Mouse (Mus musculus) gastrocnemius, adult 18-20 months (tissue): ENCODE measurements around the gene Gramd1b. TPM values are rescaled to one million over a fixed set of nuclear protein-coding genes. Genes with fewer than 3 reads are reported as not detected.
A peak's percentile ranks its signal among the peaks of the same experiment; 100 is the strongest.

ENCODE experiments used
- DNase-seq: peaks from one replicate; pipeline ENCODE4 v3.0.0; 2021; ENCODE audit warnings: low spot score
- total RNA-seq, 2 experiments: library from RNA; stranded (reverse); gene quantifications; 2 replicates each; pipeline ENCODE4 v1.2.3; 2021

Gene Gramd1b
- total RNA-seq, 2 experiments from 2014 or later, result 7.5 to 7.9 TPM

DNA sequence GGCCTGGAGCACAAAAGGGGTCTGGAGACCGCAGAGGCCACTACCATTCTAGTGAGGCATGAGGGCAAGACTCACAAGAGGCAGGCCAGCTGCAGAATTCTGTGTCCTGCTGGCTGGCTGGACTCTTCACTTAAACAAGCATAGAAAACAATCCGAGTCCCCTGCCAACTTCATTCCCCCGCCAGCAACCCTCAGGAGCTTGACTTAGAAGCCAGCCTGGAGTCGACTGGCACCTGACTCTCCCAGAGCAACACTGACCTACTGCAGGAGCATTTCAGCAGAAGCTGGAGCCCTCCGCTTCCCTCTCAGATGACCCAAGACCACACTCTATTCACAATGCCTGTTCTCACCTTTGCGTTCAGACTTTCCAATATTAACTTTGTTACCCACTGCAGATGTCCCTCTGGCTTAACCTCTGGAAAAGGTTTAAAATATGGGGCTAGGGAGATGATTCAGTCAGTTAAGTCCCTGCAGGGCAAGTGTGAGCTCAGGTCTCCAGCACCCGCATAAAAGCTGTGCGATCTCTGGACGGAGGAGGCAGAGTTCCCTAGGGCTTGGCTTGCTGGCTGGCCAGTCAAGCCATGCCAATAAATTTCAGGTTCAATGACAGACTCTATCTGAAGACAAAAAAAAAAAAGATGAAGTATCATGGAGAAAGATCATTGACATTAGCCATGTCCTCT lies 104.8 kb downstream of the Gramd1b start:
- no peak for DNase-seq

DNA sequence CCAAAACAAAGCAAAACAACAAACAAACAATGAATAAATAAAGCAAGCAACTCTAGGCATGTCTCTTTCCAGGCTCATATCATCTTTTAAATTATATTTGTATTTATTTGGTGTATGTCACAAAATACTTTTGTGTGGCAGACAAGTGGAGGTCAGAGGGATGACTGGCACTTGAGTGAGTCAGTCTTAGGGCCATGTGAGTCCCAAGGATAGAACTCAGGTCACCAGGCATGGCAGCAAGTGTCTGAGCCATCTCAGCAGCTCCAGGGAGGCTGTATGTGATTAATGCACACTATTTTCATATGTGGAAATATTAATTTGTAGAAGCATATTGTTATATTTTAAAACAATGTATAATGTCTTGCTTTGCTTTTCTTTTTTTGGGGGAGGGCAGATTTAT lies 106.3 kb downstream of the Gramd1b start:
- DNase-seq, result no peak

DNA sequence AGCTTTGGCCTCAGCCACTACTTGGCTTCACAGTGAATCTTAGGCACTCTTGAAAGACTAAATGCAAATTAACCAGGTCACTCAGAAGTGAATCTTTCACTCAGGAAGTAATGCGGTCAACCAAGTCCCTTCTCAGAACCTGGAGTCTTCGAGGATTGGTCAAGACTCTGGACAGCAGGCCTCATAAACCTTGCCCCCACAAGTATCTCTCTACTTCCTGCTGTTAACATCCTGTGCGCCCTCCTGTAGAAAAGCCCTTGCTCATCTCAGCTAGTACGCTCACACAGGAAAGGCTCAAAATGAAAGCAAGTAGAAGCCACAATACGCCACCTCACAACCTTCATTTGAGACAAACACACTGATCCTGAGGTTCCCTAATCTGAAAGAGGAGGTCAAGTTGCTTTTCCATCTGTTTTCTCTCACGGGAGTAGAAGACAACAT lies 107.7 kb downstream of the Gramd1b start:
- DNase-seq, result no peak

DNA sequence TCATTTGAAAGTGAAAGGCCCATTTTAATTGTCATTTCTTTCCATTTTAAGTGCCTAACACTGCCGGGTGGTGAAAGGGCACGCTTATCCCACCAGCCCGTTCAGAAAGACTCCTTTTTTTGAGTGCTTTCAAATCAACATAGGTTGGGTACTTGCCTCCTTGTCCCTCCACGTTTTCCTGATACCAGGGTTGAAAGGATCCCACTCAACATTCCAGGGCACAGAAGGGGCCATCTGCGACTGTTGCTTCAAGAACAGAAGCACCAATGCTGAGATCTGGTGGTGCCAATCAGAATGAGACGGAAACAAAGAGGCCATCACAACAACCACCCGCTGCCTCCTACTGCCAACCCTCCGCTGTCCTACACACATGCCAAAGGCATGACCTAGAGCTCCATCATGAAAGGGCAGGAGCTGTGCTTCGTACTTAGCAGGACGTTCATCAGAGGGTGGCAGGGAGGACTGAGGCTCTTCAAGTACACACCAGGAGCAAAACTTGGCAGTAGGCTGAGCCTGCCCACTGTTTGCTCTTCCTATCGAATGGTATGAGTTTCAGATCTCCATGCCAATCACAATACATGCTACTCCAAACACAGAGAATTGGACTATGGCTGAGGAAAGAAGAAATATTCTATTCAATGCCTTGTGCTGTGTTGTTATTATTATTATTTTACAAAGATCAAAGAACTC lies 108.7 kb downstream of the Gramd1b start:
- no peak for DNase-seq

DNA sequence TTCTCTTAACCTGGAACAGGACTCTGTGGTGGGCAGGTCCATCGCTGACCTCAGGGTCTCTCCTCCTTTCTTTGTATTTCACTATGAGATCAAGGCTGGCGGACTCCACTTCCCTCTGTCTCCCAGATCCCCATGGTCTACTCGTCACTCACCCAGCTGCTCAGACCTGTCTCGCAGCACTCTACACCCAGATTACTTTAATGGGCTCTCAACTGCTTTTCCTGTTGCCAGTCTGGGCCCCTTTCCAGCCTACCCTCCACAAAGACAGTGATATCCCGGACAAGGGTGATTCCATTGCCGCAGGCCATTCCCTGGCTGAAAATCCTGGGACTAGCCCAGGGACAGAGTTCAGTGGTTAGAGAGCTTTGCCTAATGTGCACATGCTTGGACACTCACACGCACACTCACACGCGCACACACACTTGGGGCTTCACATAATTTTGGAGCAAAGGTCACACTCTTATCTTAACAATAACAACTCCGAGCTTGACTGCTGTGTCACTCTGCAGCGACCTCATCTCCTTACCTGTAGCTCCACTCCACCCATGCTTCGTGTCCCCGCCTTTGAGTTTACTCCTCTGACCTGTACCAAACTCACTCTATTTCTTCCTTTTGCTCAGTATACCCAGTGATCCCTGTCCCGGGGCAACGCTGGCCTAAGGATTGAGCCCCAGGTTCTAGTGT lies 110.4 kb downstream of the Gramd1b start:
- DNase-seq, result no peak

DNA sequence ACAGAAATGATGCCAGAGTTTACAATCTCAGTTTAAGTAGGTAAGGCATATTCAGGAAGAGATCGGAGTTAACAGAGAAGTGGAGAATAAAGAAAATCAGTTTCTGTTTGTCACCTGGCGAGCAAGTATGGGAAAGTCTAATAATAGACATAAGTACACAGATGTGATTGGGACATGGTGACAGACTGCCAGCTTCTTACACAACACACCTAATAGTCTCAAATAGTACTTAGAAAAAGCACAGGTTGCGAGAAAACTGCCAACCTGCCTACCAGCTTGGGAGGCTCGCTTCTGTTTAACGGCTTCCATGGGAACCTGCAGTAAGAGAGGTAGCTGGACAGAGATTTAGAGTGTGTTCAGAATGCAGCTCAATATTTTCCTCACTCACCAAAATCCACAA lies 112.4 kb downstream of the Gramd1b start:
- DNase-seq, result no peak

DNA sequence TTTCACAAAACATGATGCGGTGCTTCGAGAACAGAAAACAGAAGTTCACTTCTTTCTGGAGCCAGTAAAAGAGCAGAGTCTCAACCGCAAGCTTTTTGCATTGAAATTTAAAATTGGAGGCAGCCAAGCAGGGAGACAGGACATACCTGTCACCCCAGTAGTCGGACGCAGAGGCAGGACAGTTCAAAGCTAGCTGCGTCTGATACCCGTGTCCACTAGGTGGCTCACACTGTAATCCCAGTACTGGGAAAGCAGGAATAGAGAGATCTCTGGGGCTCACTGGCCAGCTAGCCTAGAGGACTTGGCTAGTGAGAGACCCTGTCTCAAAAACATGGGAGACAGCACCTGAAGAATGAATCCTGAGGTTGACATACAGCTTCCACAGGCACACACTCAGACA lies 115.0 kb downstream of the Gramd1b start:
- no peak for DNase-seq

DNA sequence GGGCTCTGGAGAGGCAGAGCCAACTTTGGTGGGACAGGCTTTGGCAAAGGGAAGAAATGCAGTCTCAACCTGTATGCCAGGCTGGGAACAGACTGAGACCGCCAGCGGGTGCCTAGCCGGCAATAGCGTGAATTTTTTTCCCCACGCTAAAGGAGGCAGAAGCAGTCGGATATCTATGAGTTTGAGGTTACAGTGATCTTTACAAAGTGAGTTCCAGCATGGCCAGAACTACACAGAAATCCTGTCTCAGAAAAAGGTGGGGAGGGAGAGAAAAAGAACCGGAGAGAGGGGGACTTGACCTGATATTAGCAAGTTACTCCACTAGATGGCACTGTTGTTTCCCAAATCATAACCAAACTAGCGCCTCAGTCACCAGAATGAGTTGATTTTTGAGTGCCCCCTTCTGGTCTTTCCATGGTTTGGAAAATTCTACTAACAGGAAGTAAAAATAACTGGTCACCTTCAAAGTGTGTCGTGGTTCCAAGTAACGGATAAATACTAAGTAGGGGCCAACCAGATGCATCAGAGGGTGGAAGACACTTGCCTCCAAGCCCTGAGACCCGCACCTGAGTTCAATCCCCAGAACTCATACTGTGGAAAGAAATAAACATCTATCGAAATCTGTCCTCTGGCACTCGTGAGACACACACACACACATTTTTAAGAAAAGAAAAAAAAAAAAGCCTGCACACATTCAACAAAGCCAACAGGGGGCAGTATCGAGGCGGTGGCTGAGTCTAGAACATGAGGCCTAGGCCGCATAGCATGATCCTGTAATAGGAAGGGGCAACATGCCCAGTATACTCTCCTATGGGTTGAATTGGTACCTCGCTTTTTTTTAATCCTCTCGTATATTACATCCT lies 116.0 kb downstream of the Gramd1b start:
- DNase-seq, result peak; percentile 85

DNA sequence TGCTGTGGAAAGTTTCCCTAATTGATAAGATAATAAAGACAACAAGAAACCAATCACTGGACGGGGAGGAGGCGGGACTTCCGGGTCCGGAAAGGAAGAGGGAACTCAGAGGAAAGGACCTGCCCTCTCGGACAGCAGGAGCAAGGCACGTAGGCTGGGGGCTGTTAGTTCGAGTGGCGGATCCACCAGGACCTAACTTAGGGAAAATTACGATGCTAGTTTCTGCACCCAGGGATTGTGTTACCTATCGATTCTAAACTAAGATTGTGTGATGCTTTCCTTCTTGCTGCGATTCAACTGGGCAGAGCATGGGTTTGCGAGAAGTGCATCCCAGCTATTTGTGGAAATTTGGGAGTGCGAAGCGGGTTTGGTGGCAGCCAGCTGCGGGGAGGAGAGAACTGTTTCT lies 116.7 kb downstream of the Gramd1b start:
- peak; percentile 78 for DNase-seq

DNA sequence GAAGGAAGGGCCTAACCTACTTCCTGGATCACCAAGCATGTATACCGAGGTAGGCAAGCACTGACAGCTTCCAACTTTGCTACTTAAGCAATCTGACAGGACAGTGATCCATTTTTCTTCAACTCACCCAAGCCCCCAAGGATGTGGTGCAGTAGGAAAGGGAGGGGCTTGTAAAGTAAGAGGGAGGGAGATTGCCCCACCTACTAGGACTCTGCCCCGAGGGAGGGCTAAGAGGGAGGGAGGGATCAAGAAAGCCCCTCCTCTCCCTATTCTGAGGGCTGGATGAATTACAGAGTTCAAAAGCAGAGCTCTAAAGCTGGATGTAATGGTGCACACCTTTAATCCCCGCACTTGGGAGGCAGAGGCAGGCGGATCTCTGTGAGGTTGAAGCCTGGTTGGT lies 117.6 kb downstream of the Gramd1b start:
- no peak for DNase-seq

DNA sequence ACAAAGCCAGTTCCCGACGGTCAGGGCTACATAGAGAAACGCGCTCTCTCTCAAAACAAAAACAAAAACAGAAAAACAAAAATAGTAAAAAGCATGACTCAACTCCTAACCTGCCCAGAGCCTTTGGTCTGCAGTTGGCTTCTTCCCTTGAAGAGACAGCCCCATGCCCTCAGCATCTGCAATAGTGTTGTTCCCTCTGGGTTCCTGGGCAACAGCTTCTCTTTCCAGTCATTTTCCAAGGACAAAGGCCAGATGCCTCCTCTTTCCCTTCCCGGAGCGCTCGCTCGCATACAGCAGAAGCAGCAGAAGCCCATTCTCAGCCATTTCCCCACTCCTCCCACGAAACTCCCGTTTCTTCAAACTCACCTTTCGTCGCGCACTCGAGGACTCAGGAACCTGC lies 118.3 kb downstream of the Gramd1b start:
- DNase-seq, result no peak

DNA sequence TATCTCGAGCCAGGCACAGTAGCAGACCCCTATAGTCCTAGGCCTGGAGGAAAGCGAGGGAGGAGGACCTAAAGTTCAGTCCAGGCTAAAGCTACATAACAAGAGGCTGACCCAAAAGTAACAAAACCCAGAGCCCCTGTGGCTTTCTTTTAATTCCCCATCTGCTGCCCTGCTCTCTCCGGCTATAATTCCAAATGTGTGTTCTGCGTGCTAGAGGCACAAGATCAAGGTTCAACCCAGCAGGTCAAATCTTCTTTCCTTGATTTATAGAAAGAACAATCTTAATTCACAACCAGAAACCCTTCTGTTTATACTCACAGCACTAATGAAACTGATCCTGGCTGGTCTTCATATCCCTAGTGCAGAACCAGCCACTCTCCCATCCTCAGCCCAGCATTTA lies 118.9 kb downstream of the Gramd1b start:
- no peak for DNase-seq

DNA sequence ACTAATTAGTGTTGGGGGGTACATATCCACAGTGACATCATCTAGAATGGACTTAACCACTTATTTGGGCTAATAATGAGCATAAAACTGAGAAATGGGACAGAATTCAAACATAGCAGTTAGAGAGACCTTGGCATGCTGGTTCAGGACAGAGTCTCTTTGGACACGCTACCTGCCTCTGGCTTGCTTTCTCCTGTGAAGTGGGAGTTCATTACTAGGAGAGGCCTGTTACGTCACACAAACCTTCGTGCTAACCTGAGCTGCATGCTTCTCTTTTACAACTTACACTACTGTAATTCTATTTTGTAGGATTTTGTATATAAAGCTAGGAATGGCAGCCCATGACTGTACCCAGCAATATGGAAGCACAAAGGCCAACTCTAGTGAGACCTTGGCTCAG lies 120.3 kb downstream of the Gramd1b start:
- no peak for DNase-seq

DNA sequence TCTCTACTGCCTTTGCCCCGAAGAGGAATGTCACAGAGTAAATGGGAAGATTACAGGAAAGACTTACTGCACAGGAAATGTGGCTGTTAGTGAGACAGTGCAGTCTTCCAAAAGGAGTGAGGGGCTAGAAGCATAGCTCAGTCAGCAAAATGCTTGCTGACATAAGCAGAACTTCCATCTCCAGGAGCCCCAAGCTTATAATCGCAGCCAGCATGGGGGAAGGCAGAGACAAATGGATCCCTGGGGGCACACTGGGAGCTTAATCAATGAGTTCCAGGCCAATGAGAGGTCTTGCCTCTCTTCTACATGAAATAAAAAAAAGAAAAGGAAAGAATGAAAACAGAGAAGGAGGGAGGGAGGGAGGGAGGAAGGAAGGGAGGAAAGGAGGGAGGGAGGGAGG lies 122.1 kb downstream of the Gramd1b start:
- DNase-seq, result no peak

DNA sequence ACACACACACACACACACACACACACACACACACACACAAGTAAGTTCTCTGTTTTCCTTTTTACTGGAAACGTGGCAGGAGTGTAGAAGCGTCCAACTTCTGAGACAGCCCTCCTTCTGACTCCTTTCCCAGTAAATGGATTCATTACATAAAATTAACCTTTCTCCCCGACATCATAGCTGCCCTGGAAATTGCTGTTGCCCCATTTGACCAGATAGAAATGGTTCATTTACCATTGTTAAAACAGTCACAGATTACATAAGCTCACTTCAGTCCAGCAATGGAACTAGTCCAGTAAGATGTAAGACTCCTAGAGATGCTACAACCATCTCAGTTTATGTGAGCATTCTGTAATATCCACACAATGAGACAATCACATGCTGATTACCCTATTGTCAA lies 122.8 kb downstream of the Gramd1b start:
- DNase-seq, result no peak

DNA sequence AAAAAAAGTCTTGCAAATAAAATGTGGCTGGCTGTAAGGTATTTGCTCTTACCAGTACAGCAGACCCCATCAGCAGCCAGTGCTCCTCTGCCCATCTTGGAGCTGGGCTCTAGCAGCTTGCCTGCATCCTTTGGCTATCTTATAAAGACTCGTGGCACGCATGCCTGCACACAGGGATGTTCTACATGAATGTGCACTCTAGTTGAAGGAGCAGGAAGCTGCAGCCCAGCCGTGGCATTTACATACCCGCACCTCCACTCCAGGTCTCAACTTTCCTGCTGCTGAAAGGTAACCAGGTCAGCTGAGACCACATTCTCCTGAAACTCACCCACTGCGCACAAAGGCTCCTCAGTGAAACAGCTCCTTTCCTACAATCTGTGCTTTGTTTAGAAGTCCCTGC lies 123.3 kb downstream of the Gramd1b start:
- no peak for DNase-seq

DNA sequence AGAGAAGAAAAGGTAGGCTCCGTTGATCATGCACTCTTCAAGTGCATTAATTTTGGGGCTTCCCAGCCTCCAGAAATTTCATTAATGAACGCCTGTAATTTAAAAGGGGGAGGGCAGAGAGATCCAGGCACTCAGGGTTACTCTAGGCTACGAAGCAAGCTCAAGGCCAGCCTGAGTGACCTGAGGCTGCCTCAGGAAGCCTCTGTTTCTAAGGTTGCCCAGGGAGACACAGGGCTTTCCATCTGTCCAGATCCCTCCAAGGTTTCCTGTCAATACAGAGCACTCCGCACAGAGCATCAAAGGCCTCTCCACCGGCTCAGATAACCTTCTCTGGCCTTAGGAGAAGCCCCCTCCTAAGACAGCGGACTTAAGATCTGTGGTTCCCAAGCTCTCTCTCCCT lies 125.4 kb downstream of the Gramd1b start:
- DNase-seq, result no peak

DNA sequence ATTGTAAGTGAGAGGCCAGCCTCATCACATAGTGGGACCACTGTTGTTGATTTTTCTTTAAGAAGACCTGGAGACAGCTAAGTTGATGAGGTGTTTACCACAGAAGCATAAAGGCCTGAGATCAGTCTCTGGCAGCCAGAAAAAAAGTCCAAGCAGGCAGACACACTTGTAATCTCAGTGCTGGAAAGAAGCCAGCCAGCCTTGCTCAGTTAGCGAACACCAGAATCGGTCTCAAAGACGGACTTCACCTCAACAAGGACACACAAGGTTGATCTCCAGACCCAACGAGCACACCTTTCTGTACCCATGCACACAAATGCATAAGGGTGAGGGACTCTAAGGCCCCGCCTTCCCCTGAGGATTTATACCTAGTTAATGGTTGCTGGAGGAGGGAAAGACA lies 125.9 kb downstream of the Gramd1b start:
- no peak for DNase-seq

DNA sequence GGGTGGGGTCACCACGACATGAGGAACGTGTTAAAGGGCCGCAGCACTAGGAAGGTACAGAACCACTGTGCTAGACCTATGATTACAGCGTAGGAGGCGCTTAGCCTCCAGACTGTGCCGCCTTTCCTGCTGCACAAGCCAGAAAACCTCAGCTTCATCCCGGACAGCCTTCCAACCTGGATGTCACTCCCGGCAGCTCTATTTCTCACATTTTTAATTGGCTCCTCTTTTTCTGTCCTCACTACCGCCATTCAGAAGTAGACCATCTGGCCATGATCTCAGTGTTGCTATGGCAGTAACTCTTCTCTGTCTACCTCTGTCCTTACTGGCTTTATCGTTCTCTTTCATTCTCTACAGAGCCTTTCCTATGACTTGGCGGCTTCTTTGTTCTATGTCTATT lies 126.5 kb downstream of the Gramd1b start:
- DNase-seq, result no peak

DNA sequence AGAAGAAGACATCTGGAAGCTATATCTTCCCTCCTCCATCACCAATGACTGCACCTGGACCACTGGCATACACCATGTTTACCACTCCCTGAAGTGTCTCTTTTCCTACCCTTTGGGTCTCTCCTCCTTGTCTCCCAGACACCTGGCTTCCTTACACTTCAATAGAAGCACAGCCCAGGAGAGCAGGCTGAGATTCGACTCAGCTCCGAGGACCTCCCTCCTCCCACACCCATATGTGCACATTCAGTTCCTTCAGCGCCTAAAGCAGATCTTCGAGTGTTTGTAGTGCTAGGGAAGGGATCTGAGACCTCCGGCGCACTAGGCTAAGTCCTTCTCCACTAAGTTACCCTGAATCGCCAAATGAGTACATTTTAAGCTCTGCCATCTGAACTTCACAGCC lies 127.4 kb downstream of the Gramd1b start:
- no peak for DNase-seq

DNA sequence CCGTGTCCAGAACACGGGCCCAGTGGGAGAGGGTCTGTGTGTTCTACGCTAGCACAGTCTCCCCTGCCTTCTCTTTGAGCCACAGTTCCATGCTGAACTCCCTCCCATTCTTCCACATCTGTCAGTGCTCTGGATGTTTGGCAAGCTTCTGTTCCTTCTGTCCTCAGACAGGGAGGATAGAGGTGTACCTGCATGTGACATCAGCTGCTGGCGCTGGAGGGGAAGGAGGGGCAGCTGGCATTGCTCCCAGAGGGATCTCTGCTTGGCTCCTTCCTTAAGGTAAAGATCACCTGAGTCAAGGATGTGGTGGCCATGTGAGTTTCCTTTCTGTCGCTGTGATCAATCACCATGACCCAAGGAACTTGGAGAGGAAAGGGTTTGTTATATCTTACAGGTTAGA lies 129.4 kb downstream of the Gramd1b start:
- no peak for DNase-seq

DNA sequence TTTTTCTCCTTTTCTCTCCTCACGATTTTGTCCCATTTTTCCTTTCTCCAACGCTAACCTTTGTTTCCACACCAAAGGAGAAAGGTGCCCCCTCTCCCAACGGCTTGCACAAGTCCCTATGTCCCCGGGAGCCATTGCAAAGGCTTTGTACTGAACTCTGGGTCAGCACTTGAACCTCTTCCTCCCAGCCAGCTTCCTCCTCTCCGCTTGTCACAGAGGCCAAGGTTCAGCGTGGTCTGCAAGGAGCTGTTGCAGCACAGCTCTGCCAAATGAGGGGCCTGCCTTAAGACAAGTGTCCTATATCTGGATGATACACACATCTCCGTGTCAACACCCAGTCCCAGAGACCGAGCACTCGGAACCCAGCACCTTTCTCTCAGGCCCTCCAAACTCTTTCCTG lies 130.3 kb downstream of the Gramd1b start:
- no peak for DNase-seq
